Mouse (Mus musculus) liver, embryonic 12.5 days (tissue): ENCODE results near the gene Plpp1. TPM values are rescaled to one million over a fixed set of nuclear protein-coding genes. Genes with fewer than 3 reads are reported as not detected.
A peak's percentile ranks its signal among the peaks of the same experiment; 100 is the strongest.

Experiments
- ATAC-seq: fragments of 200-750 bp; cut with Nextera tagmentation; 2 replicates; pipeline ENCODE4 v1.8.0; 2017; ENCODE audit warnings: moderate number of reproducible peaks, mild to moderate bottlenecking, moderate library complexity
- H3K27ac ChIP-seq: fragments of 300-500 bp; sonication (generic); 2 replicates; pipeline ENCODE4 v1.5.1; 2016; ENCODE audit warnings: mild to moderate bottlenecking
- H3K27me3 ChIP-seq: fragments of 300-500 bp; sonication (generic); replicated peaks from 2 replicates; pipeline ENCODE4 v1.6.1; 2016; ENCODE audit warnings: mild to moderate bottlenecking, moderate library complexity
- H3K36me3 ChIP-seq: fragments of 300-500 bp; sonication (generic); 2 replicates; pipeline ENCODE4 v1.6.1; 2016; ENCODE audit warnings: mild to moderate bottlenecking, moderate library complexity
- H3K4me1 ChIP-seq: fragments of 300-500 bp; sonication (generic); 2 replicates; pipeline ENCODE4 v1.6.1; 2016
- H3K4me2 ChIP-seq: fragments of 300-500 bp; sonication (generic); 2 replicates; pipeline ENCODE4 v1.6.1; 2016; ENCODE audit warnings: mild to moderate bottlenecking, moderate library complexity
- H3K4me3 ChIP-seq: fragments of 300-500 bp; sonication (generic); 2 replicates; pipeline ENCODE4 v1.5.1; 2016; ENCODE audit warnings: mild to moderate bottlenecking, moderate library complexity
- H3K9ac ChIP-seq: fragments of 300-500 bp; sonication (generic); 2 replicates; pipeline ENCODE4 v1.6.1; 2016; ENCODE audit warnings: mild to moderate bottlenecking, moderate library complexity
- H3K9me3 ChIP-seq: fragments of 300-500 bp; sonication (generic); replicated peaks from 2 replicates; pipeline ENCODE4 v1.6.1; 2016; ENCODE audit warnings: mild to moderate bottlenecking, moderate library complexity
- WGBS: fragments of 180-500 bp; shearing (Covaris S2); methylation state at CpG from one replicate; pipeline ENCODE4 v1.1.7; 2016; ENCODE audit not compliant: insufficient replicate concordance; 5-methylcytosine and 5-hydroxymethylcytosine counted together
- polyA plus RNA-seq: library from polyadenylated mRNA; unstranded; fragments of >200 nt; fragmentation: Nextera tagmentation; extraction: Ambion mirVana; gene quantifications from 2 replicates; pipeline ENCODE4 v1.2.1, GENCODE M21; 2016

Gene Plpp1
- polyA plus RNA-seq, 1 experiment from 2014 or later: 30.8 TPM

DNA sequence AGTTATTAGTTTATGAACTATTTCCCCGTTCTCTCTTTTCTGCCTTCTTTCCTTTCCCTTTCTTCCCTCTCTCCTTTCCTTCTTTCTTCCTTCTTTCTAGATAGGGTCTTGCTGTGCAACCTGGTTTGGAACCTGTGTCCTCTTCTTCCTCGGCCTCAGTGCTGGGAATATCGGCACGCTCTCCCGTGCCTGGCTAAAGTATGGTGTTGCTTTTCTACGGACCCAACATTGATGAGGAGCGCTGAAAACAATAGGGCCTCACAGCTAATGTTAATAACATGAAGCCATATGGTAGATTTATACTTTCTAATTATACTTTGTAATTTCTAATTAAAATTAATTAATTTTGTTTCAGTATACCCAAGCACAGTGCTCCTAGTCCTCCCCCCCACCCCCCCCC is 2.5 kb downstream of the Plpp1 start:
- no peaks in the 10 kb centered on the region for H3K9me3 ChIP-seq
- H3K27me3 ChIP-seq: peaks cover 16% of the 10 kb centered on the region; the same call in 1 of the 2 replicates
- peaks cover 44% of the 10 kb centered on the region for H3K4me1 ChIP-seq
- no peak for ATAC-seq
- H3K27ac ChIP-seq: no peak overlapping the region
- WGBS: 90% methylated on average over 7 of the region's 7 CpGs
- H3K9ac ChIP-seq: no peak overlapping the region
- no peak overlapping the region for H3K4me3 ChIP-seq
- peak overlapping the region; percentile 34 for H3K4me2 ChIP-seq
- H3K36me3 ChIP-seq: peaks cover 20% of the 10 kb centered on the region

GRCm38 (mm10) chr13:112803661-112804060 is 3.1 kb downstream of the Plpp1 start:
- WGBS: 87% methylated on average over 4 of the region's 4 CpGs
- peak overlapping the region; percentile 34; the same call in 1 of the 2 replicates for H3K4me2 ChIP-seq
- no peak for ATAC-seq
- H3K27me3 ChIP-seq: peaks cover 11% of the 10 kb centered on the region; the same call in 1 of the 2 replicates
- H3K4me1 ChIP-seq: peaks cover 49% of the 10 kb centered on the region
- peaks cover 20% of the 10 kb centered on the region for H3K36me3 ChIP-seq
- H3K9ac ChIP-seq: no peak overlapping the region
- H3K9me3 ChIP-seq: no peaks in the 10 kb centered on the region
- H3K4me3 ChIP-seq: no peak overlapping the region
- no peak overlapping the region for H3K27ac ChIP-seq

DNA sequence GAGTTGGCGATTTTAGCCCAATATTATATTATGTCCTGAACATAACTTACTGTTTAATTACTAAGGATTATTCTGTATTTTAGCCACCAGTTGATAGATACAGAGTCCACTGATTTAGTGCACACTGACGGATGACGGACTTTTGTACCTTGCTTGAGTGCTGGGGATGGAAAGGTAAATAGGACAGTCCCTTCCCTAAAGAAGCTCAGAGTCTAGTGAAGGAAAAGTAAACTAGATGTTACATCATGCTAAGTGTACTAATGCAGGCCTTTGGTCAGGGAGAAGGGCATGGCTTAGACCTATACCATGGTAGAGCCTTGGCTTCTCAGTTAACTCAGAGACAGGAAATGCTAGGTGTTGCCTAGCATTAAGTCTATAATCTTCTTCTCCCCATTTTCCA is 4.9 kb downstream of the Plpp1 start:
- Histone ChIP-seq H3K27ac (peak overlapping the region; percentile 22; the same call in 1 of the 2 replicates), H3K9ac (no peak overlapping the region), H3K27me3 (no peaks in the 10 kb centered on the region), H3K36me3 (peaks cover 20% of the 10 kb centered on the region), H3K4me3 (no peak overlapping the region), H3K9me3 (no peaks in the 10 kb centered on the region), H3K4me2 (no peak overlapping the region), H3K4me1 (peaks cover 63% of the 10 kb centered on the region)
- WGBS: 81% methylated on average over 3 of the region's 3 CpGs
- ATAC-seq: no peak

DNA sequence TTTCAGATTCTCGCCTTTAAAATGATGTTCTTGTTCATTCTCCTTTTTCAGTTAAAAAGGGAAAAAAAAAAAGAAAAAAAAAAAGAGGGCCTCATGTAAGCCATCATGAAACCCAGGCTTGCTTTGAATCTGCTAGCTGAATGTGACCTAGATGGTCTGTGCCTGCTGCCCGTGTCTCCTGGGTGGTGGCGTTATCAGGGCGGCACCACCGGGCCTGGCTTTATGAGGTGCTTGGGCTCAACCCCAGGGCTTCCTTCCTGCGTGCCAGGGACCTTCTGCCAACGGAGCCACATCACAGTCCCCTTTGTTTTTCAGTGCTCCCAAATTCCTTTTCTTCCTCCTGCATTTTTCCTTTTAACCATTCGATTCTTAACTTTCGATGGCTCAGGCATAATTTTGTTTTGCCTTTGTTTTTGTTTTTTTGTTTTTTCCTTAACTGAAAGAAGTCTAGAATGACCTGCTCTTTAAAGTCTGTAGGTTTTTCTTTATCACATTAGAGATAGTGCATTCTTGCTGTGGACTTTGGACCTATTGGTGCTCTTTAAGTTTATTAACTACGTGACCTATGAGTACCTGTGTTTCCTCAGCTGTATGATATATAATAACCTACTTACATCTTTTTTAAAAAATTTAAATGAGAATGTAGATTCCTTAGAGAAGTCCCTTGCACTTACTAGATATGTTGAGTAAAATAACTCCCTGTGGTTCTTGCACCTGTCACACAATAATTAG is 7.5 kb downstream of the Plpp1 start:
- Histone ChIP-seq H3K27ac (peak overlapping the region; percentile 73), H3K27me3 (no peaks in the 10 kb centered on the region), H3K4me1 (peaks cover 63% of the 10 kb centered on the region), H3K9ac (no peak overlapping the region), H3K4me2 (peak overlapping the region; percentile 19; the same call in 1 of the 2 replicates), H3K36me3 (peaks cover 20% of the 10 kb centered on the region), H3K9me3 (no peaks in the 10 kb centered on the region), H3K4me3 (no peak overlapping the region)
- 52% methylated on average over 10 of the region's 10 CpGs for WGBS
- peak; percentile 93 for ATAC-seq

GRCm38 (mm10) chr13:112809504-112810247 is 9.1 kb downstream of the Plpp1 start:
- peaks cover 20% of the 10 kb centered on the region for H3K36me3 ChIP-seq
- H3K4me3 ChIP-seq: no peak overlapping the region
- peaks cover 55% of the 10 kb centered on the region for H3K4me1 ChIP-seq
- peak overlapping the region; percentile 69 for H3K27ac ChIP-seq
- H3K4me2 ChIP-seq: peak overlapping the region; percentile 32
- no peaks in the 10 kb centered on the region for H3K27me3 ChIP-seq
- 50% methylated on average over 7 of the region's 7 CpGs for WGBS
- ATAC-seq: peak; percentile 43; the same call in 1 of the 2 replicates
- no peaks in the 10 kb centered on the region for H3K9me3 ChIP-seq
- 0 out of 2 replicates have a peak overlapping the region, but pooled peaks have one; percentile 34 for H3K9ac ChIP-seq

DNA sequence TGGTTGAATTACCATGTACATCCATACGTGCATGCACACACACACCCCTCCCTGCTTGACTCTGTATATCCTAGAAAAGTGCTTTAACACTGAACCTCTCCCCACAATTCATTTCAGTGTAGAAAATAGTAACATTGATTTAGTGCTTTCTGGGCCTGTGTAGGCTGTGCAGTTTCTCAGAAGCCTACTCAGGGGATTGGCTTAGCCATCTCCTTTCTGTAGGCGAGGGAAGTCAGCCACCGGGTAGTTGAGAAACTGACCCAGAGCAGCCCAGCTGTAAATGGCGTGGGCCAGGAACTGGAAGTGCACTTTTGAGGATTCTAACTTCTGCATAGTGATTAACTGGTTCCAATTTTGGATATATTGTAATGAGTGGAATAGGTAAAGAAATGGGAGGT is 9.7 kb downstream of the Plpp1 start:
- H3K4me1 ChIP-seq: peaks cover 58% of the 10 kb centered on the region
- H3K4me2 ChIP-seq: peak overlapping the region; percentile 32; the same call in 1 of the 2 replicates
- H3K36me3 ChIP-seq: peaks cover 20% of the 10 kb centered on the region
- peak overlapping the region; percentile 69; the same call in 1 of the 2 replicates for H3K27ac ChIP-seq
- WGBS: 61% methylated on average over 4 of the region's 4 CpGs
- ATAC-seq: no peak
- H3K9me3 ChIP-seq: no peaks in the 10 kb centered on the region
- no peak overlapping the region for H3K4me3 ChIP-seq
- no peaks in the 10 kb centered on the region for H3K27me3 ChIP-seq
- H3K9ac ChIP-seq: 0 out of 2 replicates have a peak overlapping the region, but pooled peaks have one; percentile 34

GRCm38 (mm10) chr13:112810751-112811150 is 10.2 kb downstream of the Plpp1 start:
- 50% methylated on average over 9 of the region's 9 CpGs for WGBS
- Histone ChIP-seq H3K4me2 (0 out of 2 replicates have a peak overlapping the region, but pooled peaks have one; percentile 3), H3K4me1 (peaks cover 61% of the 10 kb centered on the region), H3K27ac (no peak overlapping the region), H3K27me3 (no peaks in the 10 kb centered on the region), H3K9me3 (no peaks in the 10 kb centered on the region), H3K9ac (no peak overlapping the region), H3K4me3 (no peak overlapping the region), H3K36me3 (peaks cover 17% of the 10 kb centered on the region)
- no peak for ATAC-seq

DNA sequence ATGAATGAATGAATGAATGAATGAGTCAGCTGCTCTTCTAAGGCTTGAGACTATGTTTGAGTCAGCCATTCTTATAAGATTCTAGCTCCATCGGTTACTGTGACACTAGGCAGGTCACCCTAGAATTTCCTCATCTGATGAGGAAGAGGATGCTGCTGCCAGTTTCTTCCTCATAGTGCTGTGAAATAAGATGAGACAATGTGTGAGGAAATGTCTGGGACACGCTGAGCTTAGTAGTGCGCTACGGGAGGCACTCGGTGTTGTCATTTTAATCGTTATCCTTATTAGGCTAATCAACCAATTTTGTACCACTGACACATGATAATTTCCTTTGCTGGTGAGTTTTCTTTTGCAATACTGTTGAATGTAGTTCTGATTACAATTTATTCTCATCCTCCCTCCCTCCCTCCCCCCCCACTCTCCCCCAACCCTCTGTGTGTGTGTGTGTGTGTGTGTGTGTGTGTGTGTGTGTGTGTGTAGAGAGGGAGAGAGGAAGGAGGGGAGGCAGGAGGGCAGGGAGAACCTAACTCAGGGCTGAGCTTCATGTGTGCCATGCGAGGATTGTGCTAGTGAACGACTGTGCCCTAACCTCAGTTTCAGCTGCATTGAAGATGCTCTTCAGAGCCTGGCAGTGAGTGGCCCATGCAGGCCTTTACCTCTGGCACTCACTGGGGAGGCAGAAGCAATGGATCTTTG is 11.3 kb downstream of the Plpp1 start:
- Histone ChIP-seq H3K36me3 (peaks cover 6% of the 10 kb centered on the region), H3K9me3 (no peaks in the 10 kb centered on the region), H3K4me1 (peaks cover 69% of the 10 kb centered on the region), H3K9ac (no peak overlapping the region), H3K27ac (no peak overlapping the region), H3K4me2 (no peak overlapping the region), H3K27me3 (no peaks in the 10 kb centered on the region), H3K4me3 (no peak overlapping the region)
- WGBS: 70% methylated on average over 8 of the region's 8 CpGs
- ATAC-seq: no peak

- peak overlapping the region; percentile 81 for H3K27ac ChIP-seq
- WGBS: 37% methylated on average over 3 of the region's 3 CpGs
- peak overlapping the region; percentile 32 for H3K4me2 ChIP-seq
- H3K36me3 ChIP-seq: no peaks in the 10 kb centered on the region
- no peak overlapping the region for H3K9ac ChIP-seq
- no peaks in the 10 kb centered on the region for H3K9me3 ChIP-seq
- H3K27me3 ChIP-seq: no peaks in the 10 kb centered on the region
- peak; percentile 93 for ATAC-seq
- H3K4me3 ChIP-seq: no peak overlapping the region
- peaks cover 32% of the 10 kb centered on the region for H3K4me1 ChIP-seq
Observed at GRCm38 (mm10) chr13:112815996-112816395, 15.4 kb downstream of the Plpp1 start.

GRCm38 (mm10) chr13:112818125-112818524 is 17.5 kb downstream of the Plpp1 start:
- Histone ChIP-seq H3K27me3 (no peaks in the 10 kb centered on the region), H3K4me1 (peaks cover 20% of the 10 kb centered on the region), H3K27ac (no peak overlapping the region), H3K4me2 (no peak overlapping the region), H3K9me3 (no peaks in the 10 kb centered on the region), H3K36me3 (no peaks in the 10 kb centered on the region), H3K4me3 (no peak overlapping the region), H3K9ac (no peak overlapping the region)
- 86% methylated on average over 3 of the region's 3 CpGs for WGBS
- no peak for ATAC-seq

GRCm38 (mm10) chr13:112822413-112822812 is 21.8 kb downstream of the Plpp1 start:
- no peak overlapping the region for H3K27ac ChIP-seq
- WGBS: 69% methylated on average over 3 of the region's 3 CpGs
- ATAC-seq: no peak
- 0 out of 2 replicates have a peak, but pooled peaks cover 5% of the 10 kb centered on the region for H3K36me3 ChIP-seq
- no peak overlapping the region for H3K9ac ChIP-seq
- H3K9me3 ChIP-seq: no peaks in the 10 kb centered on the region
- H3K4me2 ChIP-seq: no peak overlapping the region
- no peak overlapping the region for H3K4me3 ChIP-seq
- H3K27me3 ChIP-seq: no peaks in the 10 kb centered on the region
- peaks cover 11% of the 10 kb centered on the region for H3K4me1 ChIP-seq
